Mouse (Mus musculus) thymus, adult 2 months (tissue): ENCODE measurements around the gene Sepsecs. TPM values are rescaled to one million over a fixed set of nuclear protein-coding genes. Genes with fewer than 3 reads are reported as not detected.

Source experiments
- DNase-seq: peaks from one replicate; pipeline ENCODE4 v3.0.0; 2021
- H3K27ac ChIP-seq: fragments of 200-500 bp; 2 replicates; pipeline ENCODE4 v1.5.1; 2012; ENCODE audit warnings: low read length, control low read depth; ENCODE audit not compliant: control insufficient read depth, insufficient read depth
- H3K27me3 ChIP-seq: fragments of 200-500 bp; 2 replicates; pipeline ENCODE4 v1.6.1; 2012; ENCODE audit warnings: mild to moderate bottlenecking, low read length, moderate library complexity, mixed read lengths; ENCODE audit not compliant: control insufficient read depth, insufficient read depth
- H3K36me3 ChIP-seq: fragments of 200-500 bp; 2 replicates; pipeline ENCODE4 v1.6.1; 2012; ENCODE audit warnings: mild to moderate bottlenecking, low read length, moderate library complexity; ENCODE audit not compliant: control insufficient read depth, insufficient read depth
- H3K4me1 ChIP-seq: fragments of 200-500 bp; replicated peaks from 2 replicates; pipeline ENCODE4 v1.6.1; 2012; ENCODE audit warnings: low read length; ENCODE audit not compliant: control insufficient read depth, insufficient read depth
- H3K4me3 ChIP-seq: fragments of 200-500 bp; 2 replicates; pipeline ENCODE4 v1.5.1; 2012; ENCODE audit warnings: mild to moderate bottlenecking, low read length, control low read depth, moderate library complexity; ENCODE audit not compliant: control insufficient read depth, insufficient read depth
- CTCF ChIP-seq: fragments of 200-500 bp; IDR thresholded peaks from 2 replicates; pipeline ENCODE4 v1.5.1; 2012; ENCODE audit warnings: mild to moderate bottlenecking, control low read depth, low read length, moderate library complexity, borderline replicate concordance; ENCODE audit not compliant: control insufficient read depth, poor library complexity, insufficient read depth; ENCODE audit errors: extremely low read depth
- POLR2A ChIP-seq: fragments of 200-500 bp; IDR thresholded peaks from 2 replicates; pipeline ENCODE4 v1.6.1; 2012; ENCODE audit warnings: mild to moderate bottlenecking, low read length, control low read depth, moderate library complexity; ENCODE audit not compliant: control insufficient read depth, poor library complexity, insufficient read depth; ENCODE audit errors: extremely low read depth
- WGBS: fragments of 180-500 bp; shearing (Covaris S2); methylation state at CpG from one replicate; pipeline ENCODE4 v1.1.7; 2018; 5-methylcytosine and 5-hydroxymethylcytosine counted together
- polyA plus RNA-seq: library from polyadenylated mRNA; depleted of rRNA; stranded (reverse); fragments of >200 nt; gene quantifications from 2 replicates; pipeline ENCODE4 v1.2.3, GENCODE M21; 2012

Gene Sepsecs
- polyA plus RNA-seq, 1 experiment, result 5.4 TPM

GRCm38 (mm10) chr5:52654961-52655360 lies 14.5 kb downstream of the Sepsecs start:
- Histone ChIP-seq H3K4me3 (no peak overlapping the region), H3K27me3 (no peaks in the 10 kb centered on the region), H3K27ac (no peak overlapping the region), H3K4me1 (peaks cover 3% of the 10 kb centered on the region; the same call in 1 of the 2 replicates), H3K36me3 (peaks cover 5% of the 10 kb centered on the region; the same call in 1 of the 2 replicates)
- DNase-seq, result no peak
- 99% methylated on average over 5 of the region's 5 CpGs for WGBS
- TF ChIP-seq CTCF (no peak), POLR2A (no peak)

- no peak for TF ChIP-seq POLR2A
- TF ChIP-seq CTCF, result no peak
- no peaks in the 10 kb centered on the region for H3K27me3 ChIP-seq
- WGBS, result 97% methylated on average over 7 of the region's 7 CpGs
- no peak for DNase-seq
- peaks cover under 1% of the 10 kb centered on the region; the same call in 1 of the 2 replicates for H3K4me1 ChIP-seq
- no peak overlapping the region for H3K27ac ChIP-seq
- peaks cover 5% of the 10 kb centered on the region; the same call in 1 of the 2 replicates for H3K36me3 ChIP-seq
- no peak overlapping the region for H3K4me3 ChIP-seq
Observed at GRCm38 (mm10) chr5:52652606-52653005, 16.9 kb downstream of the Sepsecs start.

GRCm38 (mm10) chr5:52652086-52652485 lies 17.4 kb downstream of the Sepsecs start:
- WGBS, result 94% methylated on average over 1 of the region's 1 CpGs
- H3K36me3 ChIP-seq, result peaks cover 7% of the 10 kb centered on the region
- H3K4me1 ChIP-seq, result no peaks in the 10 kb centered on the region
- DNase-seq, result no peak
- no peak overlapping the region for H3K27ac ChIP-seq
- H3K27me3 ChIP-seq, result no peaks in the 10 kb centered on the region
- TF ChIP-seq CTCF (no peak), POLR2A (no peak)
- H3K4me3 ChIP-seq, result no peak overlapping the region

GRCm38 (mm10) chr5:52643947-52644840 lies 25.3 kb downstream of the Sepsecs start:
- peaks cover 21% of the 10 kb centered on the region for H3K36me3 ChIP-seq
- WGBS, result 97% methylated on average over 9 of the region's 9 CpGs

GRCm38 (mm10) chr5:52641736-52642135 lies 27.8 kb downstream of the Sepsecs start:
- Histone ChIP-seq H3K27ac (no peak overlapping the region), H3K4me3 (no peak overlapping the region), H3K27me3 (no peaks in the 10 kb centered on the region), H3K36me3 (peaks cover 16% of the 10 kb centered on the region), H3K4me1 (no peaks in the 10 kb centered on the region)
- 98% methylated on average over 6 of the region's 6 CpGs for WGBS
- DNase-seq, result no peak
- TF ChIP-seq CTCF (no peak), POLR2A (no peak)

More at GRCm38 (mm10) chr5:52643947-52644840, 25.3 kb downstream of the Sepsecs start:
- no peak overlapping the region for H3K4me3 ChIP-seq
- no peak overlapping the region for H3K27ac ChIP-seq
- TF ChIP-seq POLR2A (no peak), CTCF (no peak)
- no peak for DNase-seq
- H3K27me3 ChIP-seq, result no peaks in the 10 kb centered on the region
- H3K4me1 ChIP-seq, result no peaks in the 10 kb centered on the region

- WGBS, result 78% methylated on average over 8 of the region's 8 CpGs
Observed at GRCm38 (mm10) chr5:52638916-52639315, 30.6 kb downstream of the Sepsecs start.

More at GRCm38 (mm10) chr5:52638916-52639315, 30.6 kb downstream of the Sepsecs start:
- Histone ChIP-seq H3K36me3 (peaks cover 4% of the 10 kb centered on the region), H3K27ac (no peak overlapping the region), H3K27me3 (no peaks in the 10 kb centered on the region), H3K4me1 (peaks cover under 1% of the 10 kb centered on the region), H3K4me3 (no peak overlapping the region)
- DNase-seq, result no peak
- TF ChIP-seq POLR2A (no peak), CTCF (no peak)
